Mouse (Mus musculus): ENCODE data around the gene Ksr1. TPM values are rescaled to one million over a fixed set of nuclear protein-coding genes. Genes with fewer than 3 reads are reported as not detected.
A peak's percentile ranks its signal among the peaks of the same experiment; 100 is the strongest.

Gene Ksr1
- polyA plus RNA-seq, 1 experiment, result 20.6 TPM

DNA sequence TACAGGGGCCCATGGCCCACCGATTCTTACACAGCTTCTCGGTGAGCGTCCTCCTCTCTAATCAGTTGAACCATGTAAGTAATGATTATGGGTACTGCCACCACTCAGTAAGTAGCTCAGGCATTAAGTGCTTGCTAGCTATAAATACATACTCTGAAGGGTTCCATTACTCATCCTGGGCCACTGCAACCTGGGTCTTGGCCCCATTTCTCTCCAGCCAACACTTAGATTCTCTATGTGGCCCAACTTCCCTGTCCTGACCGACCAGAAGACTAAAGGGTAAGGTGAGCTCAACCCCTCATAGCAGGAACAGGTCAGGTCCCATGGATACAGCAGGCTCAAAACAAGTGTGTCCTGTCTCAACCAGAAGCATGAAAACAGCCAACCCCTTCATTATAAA, 87.1 kb downstream of the Ksr1 start:
- no peaks in the 10 kb centered on the region for H3K79me2 ChIP-seq (ENCODE audit: control insufficient read depth, insufficient read depth)
- peak overlapping the region; percentile 73 for H3K4me2 ChIP-seq (ENCODE audit: low read depth)
- H3K4me3 ChIP-seq, result peak overlapping the region; percentile 3
- no peaks in the 10 kb centered on the region for H3K36me3 ChIP-seq (ENCODE audit: control insufficient read depth, insufficient read depth)
- no peaks in the 10 kb centered on the region for H3K27me3 ChIP-seq (ENCODE audit: control insufficient read depth, insufficient read depth, insufficient read length)
- H3ac ChIP-seq (ENCODE audit: control insufficient read depth, insufficient read length), result no peak overlapping the region
- TF ChIP-seq REST (IDR thresholded peaks at IDR 0.05; ENCODE audit: insufficient read depth, insufficient read length), result no peak
- TF ChIP-seq USF1 (IDR thresholded peaks at IDR 0.05; ENCODE audit: low read depth), result no peak
- TF ChIP-seq MYOG (IDR thresholded peaks at IDR 0.05; ENCODE audit: control insufficient read depth in 1 of 3, insufficient read depth in 1 of 3, insufficient read length in 2 of 3, low read depth in 2 of 3), result no peak
- no peak for TF ChIP-seq MAX (IDR thresholded peaks at IDR 0.05; ENCODE audit: low read depth)
- TF ChIP-seq CEBPB (IDR thresholded peaks at IDR 0.05; ENCODE audit: insufficient read depth, poor library complexity, severe bottlenecking), result no peak
- no peak for TF ChIP-seq MYOD1 (IDR thresholded peaks at IDR 0.05; ENCODE audit: control insufficient read depth in 1 of 3, insufficient read length in 2 of 3, low read depth in 2 of 3)

DNA sequence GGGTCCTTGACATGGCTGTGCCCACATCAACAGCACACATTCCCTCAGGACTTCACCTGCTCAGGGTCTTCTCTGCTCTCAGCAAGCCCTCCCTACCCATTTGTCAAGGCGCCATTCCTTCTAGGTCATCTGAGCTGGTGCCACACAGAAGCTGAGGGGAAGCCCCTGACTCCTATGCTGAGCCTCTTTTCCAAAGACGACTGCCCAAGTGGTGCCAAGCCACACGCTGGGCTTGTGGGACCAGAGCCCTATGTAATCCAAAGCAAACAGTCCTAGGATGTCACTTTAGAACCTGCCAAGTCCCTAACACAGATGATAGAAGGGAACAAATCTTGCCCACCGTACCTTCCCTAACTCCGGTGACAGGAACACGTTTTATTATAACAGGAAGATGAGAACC, 87.6 kb downstream of the Ksr1 start:
- TF ChIP-seq SRF (IDR thresholded peaks at IDR 0.05; ENCODE audit: control insufficient read depth, insufficient read length, low read depth) (no peak), POLR2A (IDR thresholded peaks at IDR 0.05; ENCODE audit: insufficient read length, low read depth) (no peak), TCF3 (IDR thresholded peaks at IDR 0.05; ENCODE audit: insufficient read length, low read depth) (no peak), MYOD1 (IDR thresholded peaks at IDR 0.05; ENCODE audit: control insufficient read depth in 1 of 3, insufficient read length in 2 of 3, low read depth in 2 of 3) (no peak), TCF12 (IDR thresholded peaks at IDR 0.05; ENCODE audit: insufficient read depth, poor library complexity, severe bottlenecking) (no peak), POLR2AphosphoS2 (IDR thresholded peaks at IDR 0.05; ENCODE audit: insufficient read length, low read depth) (no peak)

DNA sequence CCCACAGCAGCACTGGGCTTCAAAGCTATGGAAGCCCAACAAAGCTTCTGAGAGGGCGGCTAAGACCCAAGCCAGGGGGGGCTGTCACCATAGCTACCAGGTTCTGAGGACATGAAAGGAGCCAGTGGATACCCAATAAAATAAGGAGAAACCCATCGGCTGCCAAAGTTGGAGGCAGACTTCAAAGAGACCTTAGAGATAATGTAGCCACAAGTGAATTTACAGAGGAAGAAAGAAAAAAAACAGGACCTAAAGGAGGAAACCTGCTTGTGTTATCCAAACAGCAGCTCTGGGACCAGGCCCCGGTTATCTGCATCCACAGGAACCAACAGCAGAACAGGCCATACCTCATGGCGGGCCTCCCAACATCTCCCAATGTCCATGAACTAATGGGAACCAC, 88.4 kb downstream of the Ksr1 start:
- Histone ChIP-seq H3ac (ENCODE audit: control insufficient read depth, insufficient read length) (no peak overlapping the region), H3K79me2 (ENCODE audit: control insufficient read depth, insufficient read depth) (no peaks in the 10 kb centered on the region), H3K36me3 (ENCODE audit: control insufficient read depth, insufficient read depth) (no peaks in the 10 kb centered on the region), H3K4me2 (ENCODE audit: low read depth) (peak overlapping the region; percentile 73), H3K27me3 (ENCODE audit: control insufficient read depth, insufficient read depth, insufficient read length) (no peaks in the 10 kb centered on the region), H3K4me3 (peak overlapping the region; percentile 3)
- no peak for TF ChIP-seq MYOD1 (IDR thresholded peaks at IDR 0.05; ENCODE audit: control insufficient read depth in 1 of 3, insufficient read length in 2 of 3, low read depth in 2 of 3)
- no peak for TF ChIP-seq MYOG (IDR thresholded peaks at IDR 0.05; ENCODE audit: control insufficient read depth in 1 of 3, insufficient read depth in 1 of 3, insufficient read length in 2 of 3, low read depth in 2 of 3)

More for the DNA sequence above, 87.6 kb downstream of the Ksr1 start:
- Histone ChIP-seq H3K27me3 (ENCODE audit: control insufficient read depth, insufficient read depth, insufficient read length) (no peaks in the 10 kb centered on the region), H3K4me2 (ENCODE audit: low read depth) (peak overlapping the region; percentile 73), H3K36me3 (ENCODE audit: control insufficient read depth, insufficient read depth) (no peaks in the 10 kb centered on the region), H3ac (ENCODE audit: control insufficient read depth, insufficient read length) (no peak overlapping the region), H3K4me3 (peak overlapping the region; percentile 3), H3K79me2 (ENCODE audit: control insufficient read depth, insufficient read depth) (no peaks in the 10 kb centered on the region)

DNA sequence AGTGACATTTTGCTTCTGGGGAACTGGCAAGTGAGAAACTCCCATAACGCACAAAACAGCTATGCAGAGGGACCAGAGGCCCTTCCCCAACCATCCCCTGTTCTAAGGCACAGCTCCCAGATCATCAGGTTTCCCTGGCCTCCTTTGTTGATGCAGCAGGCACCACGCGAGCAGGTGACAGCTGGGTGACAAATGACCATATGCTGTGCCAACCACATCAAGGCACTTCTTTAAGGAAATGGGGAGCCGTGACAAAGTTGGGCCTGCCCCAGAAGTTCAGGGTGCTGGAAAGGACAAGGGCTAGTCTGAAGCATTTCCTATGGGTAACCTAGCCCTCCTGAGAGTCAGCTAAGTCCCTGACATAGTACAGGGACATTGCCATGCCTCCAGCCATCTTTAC, 89.3 kb downstream of the Ksr1 start:
- H3ac ChIP-seq (ENCODE audit: control insufficient read depth, insufficient read length), result no peak overlapping the region
- peak overlapping the region; percentile 73 for H3K4me2 ChIP-seq (ENCODE audit: low read depth)
- H3K36me3 ChIP-seq (ENCODE audit: control insufficient read depth, insufficient read depth), result no peaks in the 10 kb centered on the region
- peak in 2 of 3 experiments; percentile 67 to 94 for TF ChIP-seq MYOD1 (IDR thresholded peaks at IDR 0.05; ENCODE audit: control insufficient read depth in 1 of 3, insufficient read length in 2 of 3, low read depth in 2 of 3)
- no peak for TF ChIP-seq USF1 (IDR thresholded peaks at IDR 0.05; ENCODE audit: low read depth)
- TF ChIP-seq MAX (IDR thresholded peaks at IDR 0.05; ENCODE audit: low read depth), result no peak
- TF ChIP-seq TCF12 (IDR thresholded peaks at IDR 0.05; ENCODE audit: insufficient read depth, poor library complexity, severe bottlenecking), result peak; percentile 78
- TF ChIP-seq CEBPB (IDR thresholded peaks at IDR 0.05; ENCODE audit: insufficient read depth, poor library complexity, severe bottlenecking), result no peak
- peak; percentile 76 for TF ChIP-seq TCF3 (IDR thresholded peaks at IDR 0.05; ENCODE audit: insufficient read length, low read depth)
- TF ChIP-seq MYOG (IDR thresholded peaks at IDR 0.05; ENCODE audit: control insufficient read depth in 1 of 3, insufficient read depth in 1 of 3, insufficient read length in 2 of 3, low read depth in 2 of 3), result peak; percentile 66 to 96 (median 76)
- no peaks in the 10 kb centered on the region for H3K79me2 ChIP-seq (ENCODE audit: control insufficient read depth, insufficient read depth)
- H3K27me3 ChIP-seq (ENCODE audit: control insufficient read depth, insufficient read depth, insufficient read length), result no peaks in the 10 kb centered on the region
- H3K4me3 ChIP-seq, result no peak overlapping the region

DNA sequence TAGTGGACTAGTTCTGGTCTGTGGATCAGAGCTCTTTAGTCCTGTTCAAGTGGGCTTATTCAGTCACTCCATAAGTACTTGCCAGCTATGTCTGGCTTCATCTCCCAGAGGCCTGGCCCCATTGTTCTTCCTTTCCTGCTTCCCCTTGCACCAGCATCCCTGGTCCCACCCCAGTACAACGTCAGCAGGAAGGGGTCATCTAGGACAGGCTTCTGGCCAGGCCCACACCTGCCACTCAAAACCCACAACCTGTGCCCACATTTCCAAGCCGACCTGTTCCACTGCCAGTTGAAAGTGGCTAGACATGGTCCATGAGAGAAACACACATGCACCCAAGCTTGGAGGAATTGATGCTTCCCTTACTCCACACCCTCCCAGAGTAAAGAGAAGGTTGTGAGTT, 90.2 kb downstream of the Ksr1 start:
- no peaks in the 10 kb centered on the region for H3K36me3 ChIP-seq (ENCODE audit: control insufficient read depth, insufficient read depth)

More for the DNA sequence above, 90.2 kb downstream of the Ksr1 start:
- no peak for TF ChIP-seq TCF3 (IDR thresholded peaks at IDR 0.05; ENCODE audit: insufficient read length, low read depth)
- TF ChIP-seq CEBPB (IDR thresholded peaks at IDR 0.05; ENCODE audit: insufficient read depth, poor library complexity, severe bottlenecking), result no peak
- no peak for TF ChIP-seq E2F4 (IDR thresholded peaks at IDR 0.05; ENCODE audit: insufficient read depth)
- TF ChIP-seq MYOD1 (IDR thresholded peaks at IDR 0.05; ENCODE audit: control insufficient read depth in 1 of 3, insufficient read length in 2 of 3, low read depth in 2 of 3), result no peak
- no peak for TF ChIP-seq USF1 (IDR thresholded peaks at IDR 0.05; ENCODE audit: low read depth)
- no peak for TF ChIP-seq MYOG (IDR thresholded peaks at IDR 0.05; ENCODE audit: control insufficient read depth in 1 of 3, insufficient read depth in 1 of 3, insufficient read length in 2 of 3, low read depth in 2 of 3)
- TF ChIP-seq SRF (IDR thresholded peaks at IDR 0.05; ENCODE audit: control insufficient read depth, insufficient read length, low read depth), result no peak
- no peak for TF ChIP-seq MAX (IDR thresholded peaks at IDR 0.05; ENCODE audit: low read depth)
- no peak for TF ChIP-seq POLR2A (IDR thresholded peaks at IDR 0.05; ENCODE audit: insufficient read length, low read depth)
- no peak for TF ChIP-seq TCF12 (IDR thresholded peaks at IDR 0.05; ENCODE audit: insufficient read depth, poor library complexity, severe bottlenecking)
- TF ChIP-seq POLR2AphosphoS2 (IDR thresholded peaks at IDR 0.05; ENCODE audit: insufficient read length, low read depth), result no peak
- TF ChIP-seq REST (IDR thresholded peaks at IDR 0.05; ENCODE audit: insufficient read depth, insufficient read length), result no peak
- Histone ChIP-seq H3K27me3 (ENCODE audit: control insufficient read depth, insufficient read depth, insufficient read length) (no peaks in the 10 kb centered on the region), H3ac (ENCODE audit: control insufficient read depth, insufficient read length) (no peak overlapping the region), H3K79me2 (ENCODE audit: control insufficient read depth, insufficient read depth) (no peaks in the 10 kb centered on the region), H3K4me3 (no peak overlapping the region), H3K4me2 (ENCODE audit: low read depth) (peak overlapping the region; percentile 51)
